Mouse (Mus musculus) midbrain, postnatal 0 days (tissue): ENCODE measurements around the gene Dennd4c. TPM values are rescaled to one million over a fixed set of nuclear protein-coding genes. Genes with fewer than 3 reads are reported as not detected.
A peak's percentile ranks its signal among the peaks of the same experiment; 100 is the strongest.

Source experiments
- ATAC-seq: fragments of 200-750 bp; cut with Nextera tagmentation; 2 replicates; pipeline ENCODE4 v1.8.0; 2017; ENCODE audit warnings: moderate number of reproducible peaks, mild to moderate bottlenecking, moderate TSS enrichment, moderate library complexity; ENCODE audit not compliant: low FRiP score
- DNase-seq: peaks from one replicate; pipeline ENCODE4 v3.0.0-alpha.2; 2015; ENCODE audit warnings: low spot score
- H3K27ac ChIP-seq: fragments of 300-500 bp; sonication (generic); 2 replicates; pipeline ENCODE4 v1.5.1; 2014; ENCODE audit warnings: low read depth, mild to moderate bottlenecking, low read length, mixed read lengths
- H3K27me3 ChIP-seq: fragments of 300-500 bp; sonication (generic); 2 replicates; pipeline ENCODE4 v1.6.1; 2014; ENCODE audit warnings: low read length, control low read depth, mixed read lengths; ENCODE audit not compliant: insufficient read depth
- H3K36me3 ChIP-seq: fragments of 300-500 bp; sonication (generic); 2 replicates; pipeline ENCODE4 v1.6.1; 2014; ENCODE audit warnings: low read length, control low read depth, mixed read lengths; ENCODE audit not compliant: insufficient read depth
- H3K4me1 ChIP-seq: fragments of 300-500 bp; sonication (generic); 2 replicates; pipeline ENCODE4 v1.6.1; 2014; ENCODE audit warnings: mild to moderate bottlenecking, control low read depth, antibody characterized with exemption, low read length, mixed read lengths; ENCODE audit not compliant: insufficient read depth
- H3K4me2 ChIP-seq: fragments of 300-500 bp; sonication (generic); 2 replicates; pipeline ENCODE4 v1.6.1; 2014; ENCODE audit warnings: low read depth, mild to moderate bottlenecking, low read length, mixed read lengths; ENCODE audit not compliant: poor library complexity, severe bottlenecking
- H3K4me3 ChIP-seq: fragments of 300-500 bp; sonication (generic); 2 replicates; pipeline ENCODE4 v1.5.1; 2014; ENCODE audit warnings: low read depth, mild to moderate bottlenecking, low read length, moderate library complexity
- H3K9ac ChIP-seq: fragments of 300-500 bp; sonication (generic); replicated peaks from 2 replicates; pipeline ENCODE4 v1.6.1; 2014; ENCODE audit warnings: mild to moderate bottlenecking, low read length, moderate library complexity, mixed read lengths; ENCODE audit not compliant: poor library complexity, severe bottlenecking
- H3K9me3 ChIP-seq: fragments of 300-500 bp; sonication (generic); 2 replicates; pipeline ENCODE4 v1.6.1; 2016; ENCODE audit warnings: low read length, control low read depth
- CTCF ChIP-seq: IDR thresholded peaks from 2 replicates; pipeline ENCODE4 v1.5.1; 2016; ENCODE audit warnings: antibody characterized with exemption, mild to moderate bottlenecking
- WGBS: fragments of 180-500 bp; shearing (Covaris S2); extraction: QIAGEN DNeasy Blood & Tissue Kit; methylation state at CpG from one replicate; pipeline ENCODE4 v1.1.7; 2014; 5-methylcytosine and 5-hydroxymethylcytosine counted together
- polyA plus RNA-seq: library from polyadenylated mRNA; unstranded; fragments of >200 nt; fragmentation: Nextera tagmentation; extraction: Ambion mirVana; gene quantifications from 2 replicates; pipeline ENCODE4 v1.2.1, GENCODE M21; 2015
- total RNA-seq: library from RNA; depleted of rRNA; stranded (reverse); fragments of >200 nt; gene quantifications from 2 replicates; pipeline ENCODE4 v1.2.3, GENCODE M21; 2014

The Dennd4c gene
- total and polyA plus RNA-seq, 2 experiments from 2014 or later = 2.6 to 22.6 TPM

- Histone ChIP-seq H3K4me1 (no peaks in the 10 kb centered on the region), H3K4me2 (no peak overlapping the region), H3K36me3 (no peaks in the 10 kb centered on the region), H3K9me3 (no peaks in the 10 kb centered on the region), H3K4me3 (no peak overlapping the region), H3K27ac (no peak overlapping the region), H3K27me3 (no peaks in the 10 kb centered on the region), H3K9ac (no peak overlapping the region)
- TF ChIP-seq CTCF = no peak
- 71% methylated on average over 4 of the region's 4 CpGs for WGBS
- DNase-seq = no peak
- ATAC-seq = no peak
These were observed 23.2 kb upstream of the Dennd4c start for GRCm38 (mm10) chr4:86725175-86725574.

GRCm38 (mm10) chr4:86726141-86726540 lies 22.2 kb upstream of the Dennd4c start:
- 86% methylated on average over 5 of the region's 5 CpGs for WGBS
- no peak overlapping the region for H3K4me3 ChIP-seq
- no peaks in the 10 kb centered on the region for H3K36me3 ChIP-seq
- H3K27me3 ChIP-seq = no peaks in the 10 kb centered on the region
- no peak overlapping the region for H3K27ac ChIP-seq
- no peak for DNase-seq
- ATAC-seq = no peak
- no peaks in the 10 kb centered on the region for H3K9me3 ChIP-seq
- H3K4me1 ChIP-seq = no peaks in the 10 kb centered on the region
- H3K9ac ChIP-seq = no peak overlapping the region
- no peak overlapping the region for H3K4me2 ChIP-seq
- no peak for TF ChIP-seq CTCF

- Histone ChIP-seq H3K4me3 (no peak overlapping the region), H3K9me3 (no peaks in the 10 kb centered on the region), H3K27ac (no peak overlapping the region), H3K9ac (no peak overlapping the region), H3K27me3 (no peaks in the 10 kb centered on the region), H3K4me2 (no peak overlapping the region), H3K4me1 (no peaks in the 10 kb centered on the region), H3K36me3 (no peaks in the 10 kb centered on the region)
- 90% methylated on average over 6 of the region's 6 CpGs for WGBS
- DNase-seq (no peak), ATAC-seq (no peak)
- no peak for TF ChIP-seq CTCF
These were observed 18.5 kb upstream of the Dennd4c start for GRCm38 (mm10) chr4:86729829-86730228.

- no peak overlapping the region for H3K4me3 ChIP-seq
- no peak for TF ChIP-seq CTCF
- no peaks in the 10 kb centered on the region for H3K4me1 ChIP-seq
- WGBS = 91% methylated on average over 19 of the region's 19 CpGs
- H3K36me3 ChIP-seq = no peaks in the 10 kb centered on the region
- DNase-seq (no peak), ATAC-seq (no peak)
- H3K9ac ChIP-seq = no peak overlapping the region
- no peaks in the 10 kb centered on the region for H3K27me3 ChIP-seq
- no peaks in the 10 kb centered on the region for H3K9me3 ChIP-seq
- H3K27ac ChIP-seq = no peak overlapping the region
- no peak overlapping the region for H3K4me2 ChIP-seq
These were observed 14.1 kb upstream of the Dennd4c start for GRCm38 (mm10) chr4:86734088-86734841.

- no peak for TF ChIP-seq CTCF
- H3K4me1 ChIP-seq = no peaks in the 10 kb centered on the region
- ATAC-seq (no peak), DNase-seq (no peak)
- no peak overlapping the region for H3K4me3 ChIP-seq
- no peak overlapping the region for H3K4me2 ChIP-seq
- H3K9me3 ChIP-seq = no peaks in the 10 kb centered on the region
- H3K9ac ChIP-seq = no peak overlapping the region
- H3K27me3 ChIP-seq = no peaks in the 10 kb centered on the region
- 87% methylated on average over 5 of the region's 5 CpGs for WGBS
- H3K27ac ChIP-seq = no peak overlapping the region
- no peaks in the 10 kb centered on the region for H3K36me3 ChIP-seq
These were observed 8.9 kb upstream of the Dennd4c start for GRCm38 (mm10) chr4:86739308-86739993.

- no peaks in the 10 kb centered on the region for H3K36me3 ChIP-seq
- ATAC-seq (no peak), DNase-seq (peak; percentile 13)
- TF ChIP-seq CTCF = no peak
- H3K4me3 ChIP-seq = peak overlapping the region; percentile 99
- peaks cover 4% of the 10 kb centered on the region; the same call in 1 of the 2 replicates for H3K4me1 ChIP-seq
- no peaks in the 10 kb centered on the region for H3K9me3 ChIP-seq
- H3K27me3 ChIP-seq = no peaks in the 10 kb centered on the region
- H3K27ac ChIP-seq = no peak overlapping the region
- H3K4me2 ChIP-seq = peak overlapping the region; percentile 96
- H3K9ac ChIP-seq = peak overlapping the region; percentile 95
- under 1% methylated on average over 13 of the region's 13 CpGs for WGBS
These were observed 1.0 kb downstream of the Dennd4c start for GRCm38 (mm10) chr4:86749361-86749841.
